Mouse (Mus musculus): ENCODE measurements around the gene Kcnmb4. TPM values are rescaled to one million over a fixed set of nuclear protein-coding genes. Genes with fewer than 3 reads are reported as not detected.

The Kcnmb4 gene
- polyA plus RNA-seq, 1 experiment, result 4.2 TPM

- Histone ChIP-seq H3K36me3 (ENCODE audit: control insufficient read depth, insufficient read depth, low read length) (no peaks in the 10 kb centered on the region), H3K4me3 (ENCODE audit: extremely low read depth, insufficient read depth, insufficient read length) (no peak overlapping the region), H3K27me3 (ENCODE audit: control insufficient read depth, insufficient read depth, low read length) (no peaks in the 10 kb centered on the region), H3K27ac (ENCODE audit: insufficient read depth, low read length) (no peak overlapping the region), H3K4me1 (ENCODE audit: control insufficient read depth, insufficient read depth, insufficient read length) (no peaks in the 10 kb centered on the region)
- WGBS, result 75% methylated on average over 9 of the region's 9 CpGs
- DNase-seq (ENCODE audit: low read depth in 1 of 2, low spot score in 2 of 2), result no peak
- TF ChIP-seq POLR2A (IDR thresholded peaks at IDR 0.05; ENCODE audit: low read depth, low read length) (no peak), CTCF (IDR thresholded peaks at IDR 0.05; ENCODE audit: extremely low read depth, insufficient read depth, insufficient read length, insufficient replicate concordance) (no peak)
Observed at GRCm38 (mm10) chr10:116410826-116411225, 62.9 kb downstream of the Kcnmb4 start.

DNA sequence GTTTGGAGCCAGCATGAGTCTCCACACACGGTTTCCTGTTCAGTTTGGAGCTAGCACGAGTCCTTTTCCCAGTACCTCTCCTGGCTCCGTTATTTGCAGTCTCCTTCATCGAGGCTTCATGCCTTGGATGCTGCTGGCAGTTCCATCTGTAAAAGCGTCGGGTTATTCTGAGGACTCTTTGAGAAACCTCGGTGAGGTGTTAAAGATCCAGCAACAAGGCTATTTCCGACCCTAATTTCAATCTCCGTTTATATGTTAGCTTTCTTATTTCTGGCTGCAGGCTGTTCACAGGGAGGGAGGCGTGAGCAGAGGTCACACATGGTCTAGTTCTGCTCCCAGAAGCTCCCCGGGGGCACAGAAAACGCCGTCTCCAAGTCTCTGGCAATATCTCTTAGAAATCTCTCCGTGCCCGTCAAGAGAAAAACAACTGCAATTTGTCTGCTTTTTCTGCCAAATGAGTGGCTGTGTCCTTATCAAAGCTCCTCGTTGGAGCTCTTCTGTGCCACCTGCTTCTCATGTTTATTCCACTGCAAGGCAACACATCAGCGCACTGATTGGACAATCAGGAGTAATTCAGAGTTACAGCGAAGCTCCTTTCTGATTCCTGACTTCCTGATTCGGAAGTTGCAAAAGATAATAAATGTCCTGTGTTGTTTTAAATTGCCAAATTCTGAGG lies 65.9 kb downstream of the Kcnmb4 start:
- TF ChIP-seq POLR2A (IDR thresholded peaks at IDR 0.05; ENCODE audit: low read depth, low read length) (no peak), CTCF (IDR thresholded peaks at IDR 0.05; ENCODE audit: extremely low read depth, insufficient read depth, insufficient read length, insufficient replicate concordance) (no peak)
- no peaks in the 10 kb centered on the region for H3K27me3 ChIP-seq (ENCODE audit: control insufficient read depth, insufficient read depth, low read length)
- H3K36me3 ChIP-seq (ENCODE audit: control insufficient read depth, insufficient read depth, low read length), result no peaks in the 10 kb centered on the region
- H3K27ac ChIP-seq (ENCODE audit: insufficient read depth, low read length), result no peak overlapping the region
- H3K4me3 ChIP-seq (ENCODE audit: extremely low read depth, insufficient read depth, insufficient read length), result no peak overlapping the region
- H3K4me1 ChIP-seq (ENCODE audit: control insufficient read depth, insufficient read depth, insufficient read length), result no peaks in the 10 kb centered on the region
- 69% methylated on average over 19 of the region's 19 CpGs for WGBS
- DNase-seq (ENCODE audit: low read depth in 1 of 2, low spot score in 2 of 2), result no peak

GRCm38 (mm10) chr10:116405011-116405410 lies 68.7 kb downstream of the Kcnmb4 start:
- Histone ChIP-seq H3K4me1 (ENCODE audit: control insufficient read depth, insufficient read depth, insufficient read length) (no peaks in the 10 kb centered on the region), H3K27ac (ENCODE audit: insufficient read depth, low read length) (no peak overlapping the region), H3K36me3 (ENCODE audit: control insufficient read depth, insufficient read depth, low read length) (no peaks in the 10 kb centered on the region), H3K27me3 (ENCODE audit: control insufficient read depth, insufficient read depth, low read length) (no peaks in the 10 kb centered on the region), H3K4me3 (ENCODE audit: extremely low read depth, insufficient read depth, insufficient read length) (no peak overlapping the region)
- DNase-seq (ENCODE audit: low read depth in 1 of 2, low spot score in 2 of 2), result no peak
- WGBS, result 95% methylated on average over 6 of the region's 6 CpGs
- TF ChIP-seq POLR2A (IDR thresholded peaks at IDR 0.05; ENCODE audit: low read depth, low read length) (no peak), CTCF (IDR thresholded peaks at IDR 0.05; ENCODE audit: extremely low read depth, insufficient read depth, insufficient read length, insufficient replicate concordance) (no peak)

DNA sequence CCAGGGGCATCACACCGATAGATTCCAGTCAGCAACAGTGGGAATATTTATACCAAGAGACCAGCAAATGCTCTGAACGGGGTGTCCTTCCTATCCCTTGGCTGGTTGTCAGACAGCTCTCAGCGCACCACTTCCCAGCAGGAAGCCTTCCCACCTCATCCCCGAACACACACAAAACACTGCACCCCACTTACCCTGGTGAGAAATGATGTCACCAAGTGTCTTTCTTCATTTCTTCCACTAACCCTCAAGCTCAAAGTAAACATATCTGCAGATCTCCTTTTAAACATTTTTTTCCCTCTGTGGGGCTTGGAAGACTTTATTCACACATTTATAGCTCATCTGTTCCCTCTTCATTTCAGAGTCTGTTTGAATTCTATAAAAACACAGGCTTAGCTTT lies 70.0 kb downstream of the Kcnmb4 start:
- no peak for DNase-seq (ENCODE audit: low read depth in 1 of 2, low spot score in 2 of 2)
- Histone ChIP-seq H3K27ac (ENCODE audit: insufficient read depth, low read length) (no peak overlapping the region), H3K4me1 (ENCODE audit: control insufficient read depth, insufficient read depth, insufficient read length) (no peaks in the 10 kb centered on the region), H3K4me3 (ENCODE audit: extremely low read depth, insufficient read depth, insufficient read length) (no peak overlapping the region), H3K36me3 (ENCODE audit: control insufficient read depth, insufficient read depth, low read length) (no peaks in the 10 kb centered on the region), H3K27me3 (ENCODE audit: control insufficient read depth, insufficient read depth, low read length) (no peaks in the 10 kb centered on the region)
- TF ChIP-seq CTCF (IDR thresholded peaks at IDR 0.05; ENCODE audit: extremely low read depth, insufficient read depth, insufficient read length, insufficient replicate concordance) (no peak), POLR2A (IDR thresholded peaks at IDR 0.05; ENCODE audit: low read depth, low read length) (no peak)
- 77% methylated on average over 4 of the region's 4 CpGs for WGBS

GRCm38 (mm10) chr10:116402742-116403425 lies 70.8 kb downstream of the Kcnmb4 start:
- H3K36me3 ChIP-seq (ENCODE audit: control insufficient read depth, insufficient read depth, low read length), result no peaks in the 10 kb centered on the region
- DNase-seq (ENCODE audit: low read depth in 1 of 2, low spot score in 2 of 2), result no peak
- 80% methylated on average over 6 of the region's 6 CpGs for WGBS

GRCm38 (mm10) chr10:116397973-116398372 lies 75.7 kb downstream of the Kcnmb4 start:
- DNase-seq (ENCODE audit: low read depth in 1 of 2, low spot score in 2 of 2), result no peak
- H3K36me3 ChIP-seq (ENCODE audit: control insufficient read depth, insufficient read depth, low read length), result no peaks in the 10 kb centered on the region
- no peak overlapping the region for H3K4me3 ChIP-seq (ENCODE audit: extremely low read depth, insufficient read depth, insufficient read length)
- 65% methylated on average over 12 of the region's 12 CpGs for whole genome bisulfite sequencing
- no peaks in the 10 kb centered on the region for H3K27me3 ChIP-seq (ENCODE audit: control insufficient read depth, insufficient read depth, low read length)
- no peak overlapping the region for H3K27ac ChIP-seq (ENCODE audit: insufficient read depth, low read length)
- no peaks in the 10 kb centered on the region for H3K4me1 ChIP-seq (ENCODE audit: control insufficient read depth, insufficient read depth, insufficient read length)
- TF ChIP-seq POLR2A (IDR thresholded peaks at IDR 0.05; ENCODE audit: low read depth, low read length), result no peak
- TF ChIP-seq CTCF (IDR thresholded peaks at IDR 0.05; ENCODE audit: extremely low read depth, insufficient read depth, insufficient read length, insufficient replicate concordance), result no peak

More at GRCm38 (mm10) chr10:116402742-116403425, 70.8 kb downstream of the Kcnmb4 start:
- H3K27ac ChIP-seq (ENCODE audit: insufficient read depth, low read length), result no peak overlapping the region
- TF ChIP-seq POLR2A (IDR thresholded peaks at IDR 0.05; ENCODE audit: low read depth, low read length), result no peak
- TF ChIP-seq CTCF (IDR thresholded peaks at IDR 0.05; ENCODE audit: extremely low read depth, insufficient read depth, insufficient read length, insufficient replicate concordance), result no peak
- H3K4me3 ChIP-seq (ENCODE audit: extremely low read depth, insufficient read depth, insufficient read length), result no peak overlapping the region
- no peaks in the 10 kb centered on the region for H3K27me3 ChIP-seq (ENCODE audit: control insufficient read depth, insufficient read depth, low read length)
- H3K4me1 ChIP-seq (ENCODE audit: control insufficient read depth, insufficient read depth, insufficient read length), result no peaks in the 10 kb centered on the region

DNA sequence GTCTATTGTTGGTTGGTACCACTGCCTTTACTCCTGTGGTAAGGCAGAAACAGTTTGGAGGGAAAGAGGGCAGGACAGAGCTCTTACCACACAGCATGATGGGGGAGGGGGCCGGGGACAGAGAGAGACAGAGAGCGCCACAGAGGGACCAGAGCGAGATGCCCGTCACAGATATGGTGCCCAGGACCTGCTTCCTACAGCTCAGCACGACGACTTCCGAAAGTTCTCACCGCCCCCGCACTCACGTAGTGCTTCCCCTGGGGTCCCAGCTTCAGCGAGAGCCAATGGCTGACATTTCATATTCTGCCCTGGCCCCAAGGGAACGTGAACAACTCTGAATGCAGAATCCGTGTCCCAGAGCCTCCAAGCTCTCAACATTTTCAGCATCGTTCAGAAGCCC lies 76.1 kb downstream of the Kcnmb4 start:
- H3K36me3 ChIP-seq (ENCODE audit: control insufficient read depth, insufficient read depth, low read length), result no peaks in the 10 kb centered on the region
- 32% methylated on average over 14 of the region's 14 CpGs for WGBS
- H3K27me3 ChIP-seq (ENCODE audit: control insufficient read depth, insufficient read depth, low read length), result no peaks in the 10 kb centered on the region
- H3K4me1 ChIP-seq (ENCODE audit: control insufficient read depth, insufficient read depth, insufficient read length), result no peaks in the 10 kb centered on the region
- TF ChIP-seq CTCF (IDR thresholded peaks at IDR 0.05; ENCODE audit: extremely low read depth, insufficient read depth, insufficient read length, insufficient replicate concordance) (no peak), POLR2A (IDR thresholded peaks at IDR 0.05; ENCODE audit: low read depth, low read length) (no peak)
- DNase-seq (ENCODE audit: low read depth in 1 of 2, low spot score in 2 of 2), result peak in 1 of 2 experiments; percentile 4
- no peak overlapping the region; the same call in 1 of the 2 replicates for H3K4me3 ChIP-seq (ENCODE audit: extremely low read depth, insufficient read depth, insufficient read length)
- H3K27ac ChIP-seq (ENCODE audit: insufficient read depth, low read length), result no peak overlapping the region
